Mouse (Mus musculus) kidney, embryonic 14.5 days (tissue): ENCODE measurements at regions not wholly inside any gene's neighbourhood (a gene's known extent, or its start where the extent isn't known, plus 50 kb on each side); places are given as distances from the start of the nearest gene placed in this dataset.

ENCODE experiments used
- ATAC-seq: fragments of 200-750 bp; cut with Nextera tagmentation; 2 replicates; pipeline ENCODE4 v1.8.0; 2017; ENCODE audit warnings: moderate number of reproducible peaks, mild to moderate bottlenecking, moderate TSS enrichment, moderate library complexity; ENCODE audit not compliant: low FRiP score, low TSS enrichment
- H3K27ac ChIP-seq: fragments of 300-500 bp; sonication (generic); 2 replicates; pipeline ENCODE4 v1.5.1; 2014; ENCODE audit warnings: low read depth, mild to moderate bottlenecking, low read length, moderate library complexity, mixed read lengths
- H3K27me3 ChIP-seq: fragments of 300-500 bp; sonication (generic); 2 replicates; pipeline ENCODE4 v1.6.1; 2014; ENCODE audit warnings: mild to moderate bottlenecking, low read length; ENCODE audit not compliant: control insufficient read depth, insufficient read depth
- H3K36me3 ChIP-seq: fragments of 300-500 bp; sonication (generic); 2 replicates; pipeline ENCODE4 v1.6.1; 2014; ENCODE audit warnings: low read length, mixed read lengths; ENCODE audit not compliant: control insufficient read depth, insufficient read depth
- H3K4me1 ChIP-seq: fragments of 300-500 bp; sonication (generic); 2 replicates; pipeline ENCODE4 v1.6.1; 2014; ENCODE audit warnings: low read length, mixed read lengths; ENCODE audit not compliant: control insufficient read depth, insufficient read depth
- H3K4me2 ChIP-seq: fragments of 300-500 bp; sonication (generic); replicated peaks from 2 replicates; pipeline ENCODE4 v1.6.1; 2014; ENCODE audit warnings: low read depth, mild to moderate bottlenecking, low read length
- H3K4me3 ChIP-seq: fragments of 300-500 bp; sonication (generic); 2 replicates; pipeline ENCODE4 v1.5.1; 2014; ENCODE audit warnings: mild to moderate bottlenecking, low read length
- H3K9ac ChIP-seq: fragments of 300-500 bp; sonication (generic); 2 replicates; pipeline ENCODE4 v1.6.1; 2014; ENCODE audit warnings: low read depth, mild to moderate bottlenecking, low read length, moderate library complexity
- H3K9me3 ChIP-seq: fragments of 300-500 bp; sonication (generic); 2 replicates; pipeline ENCODE4 v1.6.1; 2016; ENCODE audit warnings: low read length; ENCODE audit not compliant: control insufficient read depth
- WGBS: fragments of 180-500 bp; shearing (Covaris S2); extraction: QIAGEN DNeasy Blood & Tissue Kit; methylation state at CpG from one replicate; pipeline ENCODE4 v1.1.7; 2014; 5-methylcytosine and 5-hydroxymethylcytosine counted together

- no peaks in the 10 kb centered on the region for H3K36me3 ChIP-seq
- no peaks in the 10 kb centered on the region for H3K4me1 ChIP-seq
- H3K27me3 ChIP-seq: no peaks in the 10 kb centered on the region
- 75% methylated on average over 2 of the region's 2 CpGs for WGBS
- H3K27ac ChIP-seq: no peak overlapping the region
- no peak for ATAC-seq
- no peak overlapping the region for H3K4me2 ChIP-seq
- H3K9me3 ChIP-seq: no peaks in the 10 kb centered on the region
- H3K4me3 ChIP-seq: no peak overlapping the region
- H3K9ac ChIP-seq: no peak overlapping the region
Measured at GRCm38 (mm10) chr1:186880391-186880790, 86.8 kb upstream of the D1Pas1 start.

GRCm38 (mm10) chr1:186860608-186861444 is 106.4 kb upstream of the D1Pas1 start:
- ATAC-seq: no peak
- no peak overlapping the region for H3K4me3 ChIP-seq
- H3K9ac ChIP-seq: no peak overlapping the region
- no peaks in the 10 kb centered on the region for H3K9me3 ChIP-seq
- no peak overlapping the region for H3K4me2 ChIP-seq
- no peaks in the 10 kb centered on the region for H3K36me3 ChIP-seq
- WGBS: 90% methylated on average over 10 of the region's 10 CpGs
- no peak overlapping the region for H3K27ac ChIP-seq
- no peaks in the 10 kb centered on the region for H3K4me1 ChIP-seq
- H3K27me3 ChIP-seq: no peaks in the 10 kb centered on the region

- Histone ChIP-seq H3K9ac (no peak overlapping the region), H3K4me2 (no peak overlapping the region), H3K27ac (no peak overlapping the region), H3K4me1 (no peaks in the 10 kb centered on the region), H3K9me3 (no peaks in the 10 kb centered on the region), H3K36me3 (no peaks in the 10 kb centered on the region), H3K27me3 (no peaks in the 10 kb centered on the region), H3K4me3 (no peak overlapping the region)
- ATAC-seq: no peak
- WGBS: 92% methylated on average over 21 of the region's 21 CpGs
Measured at GRCm38 (mm10) chr1:186858285-186858684, 108.9 kb upstream of the D1Pas1 start.

GRCm38 (mm10) chr1:186855474-186856036 is 106.4 kb upstream of the Rrp15 start:
- Histone ChIP-seq H3K4me3 (no peak overlapping the region), H3K27me3 (no peaks in the 10 kb centered on the region), H3K9ac (no peak overlapping the region), H3K27ac (no peak overlapping the region), H3K4me1 (no peaks in the 10 kb centered on the region), H3K9me3 (no peaks in the 10 kb centered on the region), H3K4me2 (no peak overlapping the region), H3K36me3 (no peaks in the 10 kb centered on the region)
- ATAC-seq: no peak
- WGBS: 69% methylated on average over 3 of the region's 3 CpGs

GRCm38 (mm10) chr1:186845256-186845655 is 96.1 kb upstream of the Rrp15 start:
- Histone ChIP-seq H3K4me3 (no peak overlapping the region), H3K27me3 (no peaks in the 10 kb centered on the region), H3K4me1 (no peaks in the 10 kb centered on the region), H3K27ac (no peak overlapping the region), H3K9ac (no peak overlapping the region), H3K9me3 (no peaks in the 10 kb centered on the region), H3K4me2 (no peak overlapping the region), H3K36me3 (no peaks in the 10 kb centered on the region)
- no peak for ATAC-seq
- WGBS: 91% methylated on average over 7 of the region's 7 CpGs

GRCm38 (mm10) chr1:186833896-186834800 is 85.0 kb upstream of the Rrp15 start:
- Histone ChIP-seq H3K27ac (no peak overlapping the region), H3K27me3 (peaks cover 23% of the 10 kb centered on the region; the same call in 1 of the 2 replicates), H3K4me2 (peak overlapping the region; percentile 52), H3K36me3 (no peaks in the 10 kb centered on the region), H3K9me3 (no peaks in the 10 kb centered on the region), H3K9ac (peak overlapping the region; percentile 20; the same call in 1 of the 2 replicates), H3K4me3 (peak overlapping the region; percentile 34), H3K4me1 (peaks cover 9% of the 10 kb centered on the region)
- WGBS: under 1% methylated on average over 43 of the region's 43 CpGs
- peak; percentile 60 for ATAC-seq

- Histone ChIP-seq H3K9me3 (no peaks in the 10 kb centered on the region), H3K27ac (no peak overlapping the region), H3K9ac (peak overlapping the region; percentile 1; the same call in 1 of the 2 replicates), H3K4me1 (peaks cover 9% of the 10 kb centered on the region), H3K4me2 (peak overlapping the region; percentile 52), H3K36me3 (no peaks in the 10 kb centered on the region), H3K4me3 (peak overlapping the region; percentile 34), H3K27me3 (peaks cover 23% of the 10 kb centered on the region; the same call in 1 of the 2 replicates)
- peak; percentile 35; the same call in 1 of the 2 replicates for ATAC-seq
- WGBS: under 1% methylated on average over 17 of the region's 17 CpGs
Measured at GRCm38 (mm10) chr1:186833441-186833895, 84.3 kb upstream of the Rrp15 start.

GRCm38 (mm10) chr1:186827773-186828172 is 78.6 kb upstream of the Rrp15 start:
- Histone ChIP-seq H3K27ac (no peak overlapping the region), H3K27me3 (peaks cover 9% of the 10 kb centered on the region; the same call in 1 of the 2 replicates), H3K9me3 (no peaks in the 10 kb centered on the region), H3K36me3 (no peaks in the 10 kb centered on the region), H3K4me2 (no peak overlapping the region), H3K4me3 (no peak overlapping the region), H3K4me1 (no peaks in the 10 kb centered on the region), H3K9ac (no peak overlapping the region)
- WGBS: 29% methylated on average over 3 of the region's 3 CpGs
- ATAC-seq: no peak
